Mouse (Mus musculus): ENCODE measurements around the gene Cxcl15.

- TF ChIP-seq CTCF (IDR thresholded peaks at IDR 0.05; ENCODE audit: low read depth) (peak; percentile 45), EP300 (IDR thresholded peaks at IDR 0.05; ENCODE audit: low read depth) (no peak)
Measured at GRCm38 (mm10) chr5:90785659-90786588, 8.4 kb upstream of the Cxcl15 start, which contains the start of gene Cxcl3.

Measured in liver, embryonic 14.5 days (tissue).